Mouse (Mus musculus): Measurements from ENCODE around the gene Creg2.
"Not testable (repeated sequence)": the region's sequence is repeated elsewhere in the genome, so short reads cannot be mapped to it uniquely, and the experiment has no call there.

DNA sequence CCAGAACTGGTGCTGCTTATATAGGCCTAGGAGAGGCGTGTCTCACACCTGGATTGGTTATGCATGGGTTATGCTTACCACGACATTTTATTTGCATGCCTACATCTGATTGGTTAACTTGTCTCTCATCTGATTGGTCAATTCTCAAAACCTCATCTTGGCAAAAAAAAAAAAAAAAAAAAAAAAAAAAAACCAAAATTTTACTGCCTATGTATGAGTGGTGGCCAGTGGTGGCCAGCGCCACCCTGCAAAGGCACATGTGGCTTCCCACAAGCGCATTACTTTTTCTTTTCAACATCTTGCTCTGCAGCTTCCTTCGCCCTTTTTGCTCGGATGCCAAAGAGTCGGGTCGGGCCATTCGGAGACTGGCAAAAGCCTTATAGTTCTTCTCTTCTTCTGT lies 54.1 kb downstream of the Creg2 start:
- not testable (repeated sequence) for TF ChIP-seq POLR2A (IDR thresholded peaks at IDR 0.05; ENCODE audit: extremely low read depth, insufficient read depth, low read length); CTCF (IDR thresholded peaks at IDR 0.05; ENCODE audit: low read depth, low read length)
